Mouse (Mus musculus) small intestine, adult 2 months (tissue): Measurements from ENCODE around the gene Ntm.

ENCODE experiments used
- CTCF ChIP-seq: fragments of 200-500 bp; IDR thresholded peaks from 2 replicates; pipeline ENCODE4 v1.5.1; 2012; ENCODE audit warnings: low read depth, mild to moderate bottlenecking, control low read depth, inconsistent platforms, low read length, moderate library complexity, mixed read lengths; ENCODE audit not compliant: insufficient replicate concordance, insufficient read length; ENCODE audit errors: extremely low read depth
- POLR2A ChIP-seq: fragments of 200-500 bp; IDR thresholded peaks from 2 replicates; pipeline ENCODE4 v1.6.1; 2012; ENCODE audit warnings: low read depth, mild to moderate bottlenecking, control low read depth, inconsistent platforms, low read length, moderate library complexity

- no peak for TF ChIP-seq CTCF
- no peak for TF ChIP-seq POLR2A
Measured at GRCm38 (mm10) chr9:29787408-29787807, 175.5 kb downstream of the Ntm start.
